Mouse (Mus musculus): ENCODE measurements around the gene Lamc1.

DNA sequence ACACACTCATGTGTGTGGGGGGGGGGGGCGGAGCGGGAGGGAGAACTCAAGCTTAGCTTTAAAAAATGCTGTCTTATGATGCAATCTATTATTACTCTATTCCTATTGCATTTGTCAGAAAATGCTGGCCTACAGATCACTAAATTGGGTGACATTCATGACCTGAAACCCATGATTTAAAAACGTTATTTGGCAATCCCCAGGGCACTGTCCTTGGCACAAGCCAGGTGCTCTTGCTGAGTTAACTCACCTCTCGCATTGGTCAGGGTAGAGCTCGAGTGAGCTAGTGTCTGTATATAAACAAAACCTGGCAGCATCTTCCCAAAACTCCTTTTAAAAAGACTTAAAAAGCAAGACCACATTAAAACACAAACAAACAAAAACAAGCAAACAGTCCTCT lies 57.1 kb downstream of the Lamc1 start:
- TF ChIP-seq CTCF (IDR thresholded peaks at IDR 0.05; ENCODE audit: borderline replicate concordance, control insufficient read depth, extremely low read depth, insufficient read depth, low read length, poor library complexity) (no peak), POLR2A (IDR thresholded peaks at IDR 0.05; ENCODE audit: control insufficient read depth, extremely low read depth, insufficient read depth, low read length, poor library complexity) (no peak)

Measured in thymus, adult 2 months (tissue).